Mouse (Mus musculus) myocyte (in vitro differentiated cells): ENCODE data around the gene Ugt1a8. TPM values are rescaled to one million over a fixed set of nuclear protein-coding genes. Genes with fewer than 3 reads are reported as not detected.
"Not testable (repeated sequence)": the region's sequence is repeated elsewhere in the genome, so short reads cannot be mapped to it uniquely, and the experiment has no call there.

Experiments
- H3K27me3 ChIP-seq: one replicate; pipeline ENCODE4 v1.6.1; 2011; ENCODE audit not compliant: control insufficient read depth, insufficient read depth, insufficient read length
- H3K36me3 ChIP-seq: one replicate; pipeline ENCODE4 v1.6.1; 2011; ENCODE audit not compliant: control insufficient read depth, insufficient read depth
- H3K4me2 ChIP-seq: one replicate; pipeline ENCODE4 v1.6.1; 2011; ENCODE audit warnings: low read depth, control low read depth
- H3K4me3 ChIP-seq: one replicate; pipeline ENCODE4 v1.5.1; 2011; ENCODE audit warnings: mild to moderate bottlenecking, control low read depth, moderate library complexity
- H3K79me2 ChIP-seq: one replicate; pipeline ENCODE4 v1.6.1; 2011; ENCODE audit not compliant: control insufficient read depth, insufficient read depth
- H3ac ChIP-seq: one replicate; pipeline ENCODE4 v1.6.1; 2011; ENCODE audit not compliant: control insufficient read depth, insufficient read length
- CEBPB ChIP-seq: IDR thresholded peaks from 2 replicates; pipeline ENCODE4 v1.6.1; 2011; ENCODE audit warnings: mild to moderate bottlenecking, moderate library complexity; ENCODE audit not compliant: poor library complexity, insufficient read depth, severe bottlenecking
- E2F4 ChIP-seq: IDR thresholded peaks from one replicate; pipeline ENCODE4 v1.6.1; 2011; ENCODE audit warnings: mild to moderate bottlenecking, control low read depth, moderate library complexity; ENCODE audit not compliant: insufficient read depth
- MAX ChIP-seq: IDR thresholded peaks from one replicate; pipeline ENCODE4 v1.6.1; 2011; ENCODE audit warnings: low read depth, mild to moderate bottlenecking, control low read depth
- MYOD1 ChIP-seq, 3 experiments: IDR thresholded peaks; one replicate each; pipeline ENCODE4 v1.6.1; 2011; ENCODE audit warnings: control low read depth in 2 of 3, low read depth in 2 of 3, mild to moderate bottlenecking in 2 of 3, moderate library complexity in 1 of 3; ENCODE audit not compliant: insufficient read length in 2 of 3, control insufficient read depth in 1 of 3
- MYOG ChIP-seq, 3 experiments: IDR thresholded peaks; one replicate each; pipeline ENCODE4 v1.6.1; 2011; ENCODE audit warnings: control low read depth in 2 of 3, low read depth in 2 of 3, mild to moderate bottlenecking in 2 of 3; ENCODE audit not compliant: insufficient read length in 2 of 3, control insufficient read depth in 1 of 3, insufficient read depth in 1 of 3
- POLR2A ChIP-seq: IDR thresholded peaks from one replicate; pipeline ENCODE4 v1.6.1; 2011; ENCODE audit warnings: low read depth, mild to moderate bottlenecking, control low read depth, moderate library complexity; ENCODE audit not compliant: insufficient read length
- POLR2AphosphoS2 ChIP-seq: IDR thresholded peaks from one replicate; pipeline ENCODE4 v1.6.1; 2011; ENCODE audit warnings: low read depth, control low read depth; ENCODE audit not compliant: insufficient read length
- REST ChIP-seq: IDR thresholded peaks from one replicate; pipeline ENCODE4 v1.6.1; 2011; ENCODE audit warnings: mild to moderate bottlenecking, control low read depth, moderate library complexity; ENCODE audit not compliant: insufficient read depth, insufficient read length
- SRF ChIP-seq: IDR thresholded peaks from one replicate; pipeline ENCODE4 v1.6.1; 2011; ENCODE audit warnings: low read depth; ENCODE audit not compliant: control insufficient read depth, insufficient read length
- TCF12 ChIP-seq: IDR thresholded peaks from one replicate; pipeline ENCODE4 v1.6.1; 2011; ENCODE audit warnings: mild to moderate bottlenecking, control low read depth; ENCODE audit not compliant: poor library complexity, insufficient read depth, severe bottlenecking
- TCF3 ChIP-seq: IDR thresholded peaks from one replicate; pipeline ENCODE4 v1.6.1; 2011; ENCODE audit warnings: low read depth, control low read depth; ENCODE audit not compliant: insufficient read length
- USF1 ChIP-seq: IDR thresholded peaks from one replicate; pipeline ENCODE4 v1.6.1; 2011; ENCODE audit warnings: low read depth, mild to moderate bottlenecking, control low read depth, moderate library complexity
- polyA plus RNA-seq: library from polyadenylated mRNA; unstranded; fragments of >200 nt; fragmentation: generic; extraction: Trizol; gene quantifications from one replicate; pipeline ENCODE4 v1.2.1, GENCODE M21; 2012; ENCODE audit warnings: missing spikeins

Ugt1a8 gene
- polyA plus RNA-seq, 1 experiment = not detected

- Histone ChIP-seq H3K4me3 (no peak overlapping the region), H3K36me3 (no peaks in the 10 kb centered on the region), H3K27me3 (no peaks in the 10 kb centered on the region), H3K79me2 (no peaks in the 10 kb centered on the region), H3ac (no peak overlapping the region), H3K4me2 (no peak overlapping the region)
- TF ChIP-seq MYOG (IDR thresholded peaks at IDR 0.05; ENCODE audit: control insufficient read depth in 1 of 3, insufficient read depth in 1 of 3, insufficient read length in 2 of 3, low read depth in 2 of 3) (no peak), SRF (no peak), REST (no peak), MYOD1 (IDR thresholded peaks at IDR 0.05; ENCODE audit: control insufficient read depth in 1 of 3, insufficient read length in 2 of 3, low read depth in 2 of 3) (no peak), TCF3 (no peak)
Measured at GRCm38 (mm10) chr1:88138145-88138544, 50.5 kb downstream of the Ugt1a8 start.

- not testable (repeated sequence) for H3K27me3 ChIP-seq, H3K4me3 ChIP-seq, H3K36me3 ChIP-seq, H3K79me2 ChIP-seq, H3K4me2 ChIP-seq, H3ac ChIP-seq
Measured at GRCm38 (mm10) chr1:88140492-88140891, 52.9 kb downstream of the Ugt1a8 start.

GRCm38 (mm10) chr1:88143966-88144675 is 56.5 kb downstream of the Ugt1a8 start:
- not testable (repeated sequence) for H3ac ChIP-seq

DNA sequence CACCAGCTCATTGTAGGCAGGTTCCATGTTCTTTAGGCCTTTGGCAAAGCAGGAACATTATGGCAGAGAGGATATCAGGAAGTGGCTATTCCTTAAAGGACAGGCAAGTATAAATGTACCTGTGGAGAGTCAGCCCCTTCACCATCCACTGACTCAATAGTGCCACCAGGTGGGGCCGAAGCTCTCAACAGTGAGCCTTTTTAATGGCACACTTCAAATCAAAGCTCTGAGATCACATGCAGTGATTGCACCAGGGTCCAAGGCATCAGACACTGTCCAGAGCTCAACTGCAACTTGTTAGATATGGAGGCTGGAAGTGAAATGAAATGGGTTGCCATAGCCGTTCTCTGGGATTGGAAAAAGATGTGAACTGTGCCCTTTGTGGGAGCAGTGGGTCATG is 57.7 kb downstream of the Ugt1a8 start:
- H3K4me2 ChIP-seq, H3K27me3 ChIP-seq, H3ac ChIP-seq, H3K4me3 ChIP-seq, H3K36me3 ChIP-seq, H3K79me2 ChIP-seq: not testable (repeated sequence)

More at GRCm38 (mm10) chr1:88143966-88144675, 56.5 kb downstream of the Ugt1a8 start:
- not testable (repeated sequence) for H3K4me2 ChIP-seq, H3K79me2 ChIP-seq, H3K4me3 ChIP-seq, H3K36me3 ChIP-seq, H3K27me3 ChIP-seq

DNA sequence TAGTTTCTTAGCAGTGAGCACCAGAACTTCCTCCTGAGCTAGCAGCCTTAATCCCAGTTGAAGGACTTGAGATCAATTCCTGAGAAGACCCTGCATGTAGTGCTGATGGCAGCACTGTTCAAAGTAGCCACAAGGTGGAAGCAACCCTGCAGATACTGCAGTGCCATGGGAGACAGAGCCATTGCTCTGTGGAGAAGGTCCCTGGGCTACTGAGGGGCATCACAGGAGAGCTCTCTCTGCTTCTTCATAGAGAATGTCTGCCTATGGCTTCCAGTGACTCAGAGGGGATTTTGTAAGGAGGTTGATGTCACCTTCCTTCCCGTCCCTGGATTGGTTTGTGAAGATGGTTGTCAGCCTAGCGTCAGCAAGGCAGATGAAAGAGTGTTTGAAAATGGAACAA is 62.5 kb downstream of the Ugt1a8 start:
- not testable (repeated sequence) for H3ac ChIP-seq, H3K4me2 ChIP-seq, H3K36me3 ChIP-seq, H3K4me3 ChIP-seq, H3K79me2 ChIP-seq, H3K27me3 ChIP-seq

DNA sequence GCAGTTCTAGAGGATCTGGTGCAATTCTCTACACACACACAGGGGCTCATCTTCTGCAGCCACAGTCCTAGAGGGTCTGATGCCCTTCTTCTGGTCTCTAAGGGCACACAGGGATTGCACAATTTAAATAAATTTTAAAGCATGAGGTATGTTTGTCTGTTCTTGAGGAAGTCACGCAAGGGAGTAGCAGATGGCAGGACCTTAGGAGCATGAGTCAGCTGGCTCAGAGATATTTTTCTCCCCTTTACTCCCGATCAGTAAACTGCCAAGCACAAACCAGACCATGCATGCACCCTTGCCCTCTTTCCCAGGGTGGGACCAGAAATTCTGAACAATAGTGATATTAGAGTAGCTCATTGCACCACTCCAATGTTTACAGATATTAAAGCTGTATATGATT is 70.8 kb downstream of the Ugt1a8 start:
- H3K27me3 ChIP-seq = no peaks in the 10 kb centered on the region
- H3K36me3 ChIP-seq = no peaks in the 10 kb centered on the region
- H3K4me3 ChIP-seq = no peak overlapping the region
- TF ChIP-seq MAX = no peak
- no peak for TF ChIP-seq TCF12
- TF ChIP-seq MYOG (IDR thresholded peaks at IDR 0.05; ENCODE audit: control insufficient read depth in 1 of 3, insufficient read depth in 1 of 3, insufficient read length in 2 of 3, low read depth in 2 of 3) = no peak
- H3ac ChIP-seq = no peak overlapping the region
- no peaks in the 10 kb centered on the region for H3K79me2 ChIP-seq
- H3K4me2 ChIP-seq = no peak overlapping the region

- no peaks in the 10 kb centered on the region for H3K36me3 ChIP-seq
- TF ChIP-seq TCF12 (no peak), POLR2AphosphoS2 (no peak), MYOG (IDR thresholded peaks at IDR 0.05; ENCODE audit: control insufficient read depth in 1 of 3, insufficient read depth in 1 of 3, insufficient read length in 2 of 3, low read depth in 2 of 3) (no peak), TCF3 (no peak), REST (no peak), USF1 (no peak), SRF (no peak), CEBPB (no peak), MYOD1 (IDR thresholded peaks at IDR 0.05; ENCODE audit: control insufficient read depth in 1 of 3, insufficient read length in 2 of 3, low read depth in 2 of 3) (no peak), MAX (no peak), POLR2A (no peak), E2F4 (no peak)
- no peak within 1 kb of the TSS for H3ac ChIP-seq
- no peak within 1 kb of the TSS for H3K4me3 ChIP-seq
- H3K27me3 ChIP-seq = no peaks in the 10 kb centered on the region
- no peaks in the 10 kb centered on the region for H3K79me2 ChIP-seq
- H3K4me2 ChIP-seq = no peak within 1 kb of the TSS
Measured at GRCm38 (mm10) chr1:88165711-88166110, 78.1 kb downstream of the Ugt1a8 start, which contains the start of gene Ugt1a5. Gene Ugt1a5 (plus strand): TSS chr1:88166012.

DNA sequence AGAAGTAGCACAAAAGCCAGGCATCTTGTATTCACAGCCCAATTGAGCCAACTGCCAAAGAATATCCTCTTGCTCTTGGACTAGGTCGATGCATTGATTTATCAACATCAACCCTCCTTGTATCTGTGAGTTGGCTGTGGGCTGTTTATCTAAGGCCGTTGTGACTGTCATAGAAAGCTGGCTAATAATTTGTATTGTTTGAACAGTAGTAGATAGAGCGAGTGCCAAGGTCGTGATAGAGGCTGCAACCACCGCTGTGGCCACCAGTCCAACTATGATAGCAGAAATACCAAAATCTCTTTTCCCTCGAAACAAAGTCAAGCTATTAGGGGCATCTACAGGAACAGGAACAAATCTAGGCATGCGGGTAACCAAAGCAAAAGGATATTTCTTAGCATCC is 84.6 kb downstream of the Ugt1a8 start:
- not testable (repeated sequence) for H3K27me3 ChIP-seq, H3K4me2 ChIP-seq, H3ac ChIP-seq, H3K79me2 ChIP-seq, H3K4me3 ChIP-seq, H3K36me3 ChIP-seq
